Mouse (Mus musculus) WW6 (cell line): ENCODE measurements around the gene Mtfr1l.
"Not testable (repeated sequence)": the region's sequence is repeated elsewhere in the genome, so short reads cannot be mapped to it uniquely, and the experiment has no call there.

Experiments
- DNase-seq: peaks from one replicate; pipeline ENCODE4 v3.0.0-alpha.2; 2013; ENCODE audit warnings: low read depth, low spot score

The Mtfr1l gene

GRCm38 (mm10) chr4:134516981-134517380 is 18.2 kb downstream of the Mtfr1l start:
- no peak for DNase-seq

GRCm38 (mm10) chr4:134515614-134516013 is 19.6 kb downstream of the Mtfr1l start:
- no peak for DNase-seq

- no peak for DNase-seq
Measured at GRCm38 (mm10) chr4:134514309-134514930, 20.8 kb downstream of the Mtfr1l start.

- peak; percentile 59 for DNase-seq
Measured at GRCm38 (mm10) chr4:134512798-134513197, 22.4 kb downstream of the Mtfr1l start.

GRCm38 (mm10) chr4:134511730-134512129 is 23.5 kb downstream of the Mtfr1l start:
- no peak for DNase-seq

GRCm38 (mm10) chr4:134510845-134511411 is 24.3 kb downstream of the Mtfr1l start, which contains the start of gene Aunip:
Gene Aunip, plus strand, starts transcription at chr4:134510999.
- DNase-seq, result peak; percentile 89

- no peak for DNase-seq
Measured at GRCm38 (mm10) chr4:134510396-134510795, 24.8 kb downstream of the Mtfr1l start.

- no peak for DNase-seq
Measured at GRCm38 (mm10) chr4:134506713-134507112, 28.5 kb downstream of the Mtfr1l start.

GRCm38 (mm10) chr4:134505966-134506594 is 29.1 kb downstream of the Mtfr1l start:
- no peak for DNase-seq

- no peak for DNase-seq
Measured at GRCm38 (mm10) chr4:134505303-134505789, 29.8 kb downstream of the Mtfr1l start.

- no peak for DNase-seq
Measured at GRCm38 (mm10) chr4:134503686-134504357, 31.4 kb downstream of the Mtfr1l start.

- no peak for DNase-seq
Measured at GRCm38 (mm10) chr4:134501095-134501494, 34.1 kb downstream of the Mtfr1l start.

- DNase-seq, result not testable (repeated sequence)
Measured at GRCm38 (mm10) chr4:134498983-134499382, 36.2 kb downstream of the Mtfr1l start.

- DNase-seq, result no peak
Measured at GRCm38 (mm10) chr4:134497986-134498731, 37.0 kb downstream of the Mtfr1l start.

- DNase-seq, result no peak
Measured at GRCm38 (mm10) chr4:134497223-134497622, 38.0 kb downstream of the Mtfr1l start.

GRCm38 (mm10) chr4:134496595-134497210 is 38.5 kb downstream of the Mtfr1l start, which contains the start of gene Paqr7:
Gene Paqr7, plus strand, starts transcription at chr4:134496697.
- no peak for DNase-seq

- no peak for DNase-seq
Measured at GRCm38 (mm10) chr4:134495546-134495923, 39.7 kb downstream of the Mtfr1l start.

- DNase-seq, result no peak
Measured at GRCm38 (mm10) chr4:134494780-134495545, 40.2 kb downstream of the Mtfr1l start.

- DNase-seq, result not testable (repeated sequence)
Measured at GRCm38 (mm10) chr4:134494161-134494560, 41.0 kb downstream of the Mtfr1l start.

- DNase-seq, result no peak
Measured at GRCm38 (mm10) chr4:134491716-134492115, 43.5 kb downstream of the Mtfr1l start.
